Mouse (Mus musculus): ENCODE results near the gene Phf24. TPM values are rescaled to one million over a fixed set of nuclear protein-coding genes. Genes with fewer than 3 reads are reported as not detected.

Gene Phf24
- total and polyA plus RNA-seq, 3 experiments, result not detected

- no peaks in the 10 kb centered on the region for H3K9me3 ChIP-seq (replicated peaks; ENCODE audit: low read length)
- in situ Hi-C loops (cut with MboI; ENCODE audit: low pct_ligation_motif_present, low pct_unique_long_range_greater_than_20kb, low sequenced_read_pairs), result loop anchor here (5.0 kb wide), 1 partner anchor 91 kb away; the partner anchor contains the start of gene Fam205c
- H3K4me1 ChIP-seq (ENCODE audit: control insufficient read depth in 1 of 2, insufficient read depth in 2 of 2), result peaks cover 8 to 18% of the 10 kb centered on the region in 2 experiments
- TF ChIP-seq CTCF (conservative IDR thresholded peaks at IDR 0.05 in 1 of 2, IDR thresholded peaks at IDR 0.05 in 1 of 2; ENCODE audit: low read depth in 2 of 2, low read length in 2 of 2) (peak; percentile 38 to 47; a peak in 3 of 4 replicates), SMC3 (IDR thresholded peaks at IDR 0.05; ENCODE audit: low read depth, low read length) (no peak)
- no peak overlapping the region for H3K27ac ChIP-seq (ENCODE audit: insufficient read depth, low read depth)
- H3K79me2 ChIP-seq (replicated peaks; ENCODE audit: control insufficient read depth, extremely low read depth, insufficient read depth, poor library complexity, severe bottlenecking), result no peaks in the 10 kb centered on the region
- no peak overlapping the region for H3K9ac ChIP-seq (ENCODE audit: insufficient read depth, low read depth)
- no peak for DNase-seq (ENCODE audit: extremely low read depth)
- H3K4me2 ChIP-seq (ENCODE audit: insufficient read depth, low read depth, poor library complexity, severe bottlenecking), result no peak overlapping the region
- H3K36me3 ChIP-seq (replicated peaks in 1 of 2; ENCODE audit: control insufficient read depth in 1 of 2, insufficient read depth in 1 of 2, low read length in 1 of 2), result peaks cover 0 to 14% of the 10 kb centered on the region in 2 experiments
- no peak overlapping the region for H3K4me3 ChIP-seq (replicated peaks in 1 of 3; ENCODE audit: low read depth in 2 of 3, low read length in 2 of 3, poor library complexity in 1 of 3)
- H3K27me3 ChIP-seq (replicated peaks), result no peaks in the 10 kb centered on the region
- dilution Hi-C loops (cut with MboI; ENCODE audit: extremely low pct_ligation_motif_present, extremely low pct_unique_long_range_greater_than_20kb, low sequenced_read_pairs), result no loop called here
These were observed 47.0 kb downstream of the Phf24 start for GRCm38 (mm10) chr4:42963480-42963879.

- in situ Hi-C loops (cut with MboI; ENCODE audit: low pct_ligation_motif_present, low pct_unique_long_range_greater_than_20kb, low sequenced_read_pairs), result no loop called here
- DNase-seq (ENCODE audit: extremely low read depth), result peak; percentile 87
- peaks cover 8 to 18% of the 10 kb centered on the region in 2 experiments for H3K4me1 ChIP-seq (ENCODE audit: control insufficient read depth in 1 of 2, insufficient read depth in 2 of 2)
- H3K79me2 ChIP-seq (replicated peaks; ENCODE audit: control insufficient read depth, extremely low read depth, insufficient read depth, poor library complexity, severe bottlenecking), result no peaks in the 10 kb centered on the region
- dilution Hi-C loops (cut with MboI; ENCODE audit: extremely low pct_ligation_motif_present, extremely low pct_unique_long_range_greater_than_20kb, low sequenced_read_pairs), result no loop called here
- TF ChIP-seq CTCF (conservative IDR thresholded peaks at IDR 0.05 in 1 of 2, IDR thresholded peaks at IDR 0.05 in 1 of 2; ENCODE audit: low read depth in 2 of 2, low read length in 2 of 2), result peak; percentile 86 to 88
- peak; percentile 56 for TF ChIP-seq RAD21 (IDR thresholded peaks at IDR 0.05; ENCODE audit: low read depth, low read length)
- no peak for TF ChIP-seq MEF2A (IDR thresholded peaks at IDR 0.05; ENCODE audit: borderline replicate concordance, low read depth, low read length)
- 0 out of 2 replicates have a peak, but pooled peaks have one; percentile 44 for TF ChIP-seq E2F4 (IDR thresholded peaks at IDR 0.05; ENCODE audit: insufficient replicate concordance, low read depth, low read length)
- TF ChIP-seq ELF1 (IDR thresholded peaks at IDR 0.05; ENCODE audit: low read depth, low read length), result peak; percentile 56; the same call in 1 of the 2 replicates
- no peak for TF ChIP-seq USF2 (conservative IDR thresholded peaks at IDR 0.05; ENCODE audit: low read depth, low read length)
- TF ChIP-seq NRF1 (IDR thresholded peaks at IDR 0.05; ENCODE audit: low read depth, low read length), result no peak
- no peak for TF ChIP-seq CHD1 (IDR thresholded peaks at IDR 0.05; ENCODE audit: low read depth, low read length)
- TF ChIP-seq GABPA (IDR thresholded peaks at IDR 0.05; ENCODE audit: insufficient replicate concordance, low read depth, low read length), result no peak
- no peak for TF ChIP-seq MXI1 (IDR thresholded peaks at IDR 0.05; ENCODE audit: low read depth, low read length)
- TF ChIP-seq UBTF (IDR thresholded peaks at IDR 0.05; ENCODE audit: low read depth, low read length), result no peak
- TF ChIP-seq HCFC1 (IDR thresholded peaks at IDR 0.05; ENCODE audit: low read depth, low read length), result no peak
- no peak for TF ChIP-seq POLR2A (IDR thresholded peaks at IDR 0.05; ENCODE audit: low read depth, low read length)
- TF ChIP-seq SMC3 (IDR thresholded peaks at IDR 0.05; ENCODE audit: low read depth, low read length), result peak; percentile 73
- 0 out of 2 replicates have a peak, but pooled peaks have one; percentile 5 for TF ChIP-seq CHD2 (IDR thresholded peaks at IDR 0.05; ENCODE audit: low read length)
- 0 out of 2 replicates have a peak, but pooled peaks have one; percentile 38 for TF ChIP-seq MYC (IDR thresholded peaks at IDR 0.05; ENCODE audit: low read depth, low read length)
- TF ChIP-seq KAT2A (IDR thresholded peaks at IDR 0.05; ENCODE audit: insufficient replicate concordance, low read length), result no peak
- TF ChIP-seq ETS1 (conservative IDR thresholded peaks at IDR 0.05; ENCODE audit: low read depth, low read length), result no peak
- TF ChIP-seq SIN3A (IDR thresholded peaks at IDR 0.05; ENCODE audit: low read length), result no peak
- no peak overlapping the region for H3K4me3 ChIP-seq (replicated peaks in 1 of 3; ENCODE audit: low read depth in 2 of 3, low read length in 2 of 3, poor library complexity in 1 of 3)
- H3K27me3 ChIP-seq (replicated peaks), result no peaks in the 10 kb centered on the region
- H3K36me3 ChIP-seq (replicated peaks in 1 of 2; ENCODE audit: control insufficient read depth in 1 of 2, insufficient read depth in 1 of 2, low read length in 1 of 2), result peaks cover 0 to 12% of the 10 kb centered on the region in 2 experiments
- H3K9ac ChIP-seq (ENCODE audit: insufficient read depth, low read depth), result no peak overlapping the region
- peak overlapping the region; percentile 19; the same call in 1 of the 2 replicates for H3K4me2 ChIP-seq (ENCODE audit: insufficient read depth, low read depth, poor library complexity, severe bottlenecking)
- H3K9me3 ChIP-seq (replicated peaks; ENCODE audit: low read length), result no peaks in the 10 kb centered on the region
- H3K27ac ChIP-seq (ENCODE audit: insufficient read depth, low read depth), result no peak overlapping the region
These were observed 48.7 kb downstream of the Phf24 start for GRCm38 (mm10) chr4:42965039-42965719.

Data from CH12.LX (cell line).